Mouse (Mus musculus): ENCODE data around the gene Slc35a5. TPM values are rescaled to one million over a fixed set of nuclear protein-coding genes. Genes with fewer than 3 reads are reported as not detected.

The Slc35a5 gene
- polyA plus RNA-seq, 1 experiment from 2014 or later = 15.4 TPM

GRCm38 (mm10) chr16:45148488-45149082 is 9.9 kb downstream of the Slc35a5 start:
- H3K36me3 ChIP-seq = peaks cover 52% of the 10 kb centered on the region
- H3K27ac ChIP-seq = no peak overlapping the region
- no peaks in the 10 kb centered on the region for H3K9me3 ChIP-seq
- no peak for ATAC-seq (ENCODE audit: insufficient number of reproducible peaks, insufficient read depth, low FRiP score, low TSS enrichment)
- H3K27me3 ChIP-seq = no peaks in the 10 kb centered on the region
- no peaks in the 10 kb centered on the region for H3K4me1 ChIP-seq
- WGBS = 93% methylated on average over 10 of the region's 10 CpGs
- no peak overlapping the region for H3K4me2 ChIP-seq (replicated peaks)
- H3K4me3 ChIP-seq = no peak overlapping the region
- H3K9ac ChIP-seq = no peak overlapping the region

GRCm38 (mm10) chr16:45145119-45145518 is 13.4 kb downstream of the Slc35a5 start:
- no peak overlapping the region for H3K4me2 ChIP-seq (replicated peaks)
- H3K9ac ChIP-seq = no peak overlapping the region
- H3K27ac ChIP-seq = no peak overlapping the region
- no peaks in the 10 kb centered on the region for H3K4me1 ChIP-seq
- H3K4me3 ChIP-seq = no peak overlapping the region
- no peak for ATAC-seq (ENCODE audit: insufficient number of reproducible peaks, insufficient read depth, low FRiP score, low TSS enrichment)
- peaks cover 60% of the 10 kb centered on the region for H3K36me3 ChIP-seq
- no peaks in the 10 kb centered on the region for H3K27me3 ChIP-seq
- WGBS = 90% methylated on average over 6 of the region's 6 CpGs
- H3K9me3 ChIP-seq = no peaks in the 10 kb centered on the region

GRCm38 (mm10) chr16:45142565-45142964 is 15.9 kb downstream of the Slc35a5 start:
- peaks cover 56% of the 10 kb centered on the region for H3K36me3 ChIP-seq
- H3K4me1 ChIP-seq = no peaks in the 10 kb centered on the region
- no peak overlapping the region for H3K4me2 ChIP-seq (replicated peaks)
- no peak for ATAC-seq (ENCODE audit: insufficient number of reproducible peaks, insufficient read depth, low FRiP score, low TSS enrichment)
- H3K4me3 ChIP-seq = no peak overlapping the region
- no peaks in the 10 kb centered on the region for H3K9me3 ChIP-seq
- no peak overlapping the region for H3K27ac ChIP-seq
- no peaks in the 10 kb centered on the region for H3K27me3 ChIP-seq
- WGBS = 95% methylated on average over 5 of the region's 5 CpGs
- H3K9ac ChIP-seq = no peak overlapping the region

- Histone ChIP-seq H3K27ac (no peak overlapping the region), H3K27me3 (no peaks in the 10 kb centered on the region), H3K4me3 (no peak overlapping the region), H3K36me3 (peaks cover 55% of the 10 kb centered on the region), H3K9me3 (no peaks in the 10 kb centered on the region), H3K4me1 (no peaks in the 10 kb centered on the region), H3K9ac (no peak overlapping the region), H3K4me2 (replicated peaks) (no peak overlapping the region)
- 95% methylated on average over 5 of the region's 5 CpGs for WGBS
- ATAC-seq (ENCODE audit: insufficient number of reproducible peaks, insufficient read depth, low FRiP score, low TSS enrichment) = no peak
Measured at GRCm38 (mm10) chr16:45141711-45142110, 16.8 kb downstream of the Slc35a5 start.

- Histone ChIP-seq H3K27me3 (no peaks in the 10 kb centered on the region), H3K27ac (no peak overlapping the region), H3K36me3 (peaks cover 7% of the 10 kb centered on the region; the same call in 1 of the 2 replicates), H3K9me3 (no peaks in the 10 kb centered on the region), H3K4me1 (no peaks in the 10 kb centered on the region), H3K4me2 (replicated peaks) (no peak overlapping the region), H3K9ac (no peak overlapping the region), H3K4me3 (no peak overlapping the region)
- 91% methylated on average over 2 of the region's 2 CpGs for WGBS
- no peak for ATAC-seq (ENCODE audit: insufficient number of reproducible peaks, insufficient read depth, low FRiP score, low TSS enrichment)
Measured at GRCm38 (mm10) chr16:45127936-45128710, 30.4 kb downstream of the Slc35a5 start.

GRCm38 (mm10) chr16:45124230-45125203 is 34.0 kb downstream of the Slc35a5 start:
- Histone ChIP-seq H3K9me3 (no peaks in the 10 kb centered on the region), H3K27ac (no peak overlapping the region), H3K4me1 (no peaks in the 10 kb centered on the region), H3K27me3 (no peaks in the 10 kb centered on the region), H3K36me3 (peaks cover 7% of the 10 kb centered on the region; the same call in 1 of the 2 replicates), H3K4me3 (no peak overlapping the region), H3K9ac (no peak overlapping the region), H3K4me2 (replicated peaks) (no peak overlapping the region)
- ATAC-seq (ENCODE audit: insufficient number of reproducible peaks, insufficient read depth, low FRiP score, low TSS enrichment) = no peak
- 67% methylated on average over 9 of the region's 9 CpGs for WGBS

- Histone ChIP-seq H3K4me2 (replicated peaks) (no peak overlapping the region), H3K9me3 (no peaks in the 10 kb centered on the region), H3K36me3 (peaks cover 7% of the 10 kb centered on the region; the same call in 1 of the 2 replicates), H3K4me3 (no peak overlapping the region), H3K27ac (no peak overlapping the region), H3K4me1 (no peaks in the 10 kb centered on the region), H3K9ac (no peak overlapping the region), H3K27me3 (no peaks in the 10 kb centered on the region)
- ATAC-seq (ENCODE audit: insufficient number of reproducible peaks, insufficient read depth, low FRiP score, low TSS enrichment) = no peak
- WGBS = 69% methylated on average over 5 of the region's 5 CpGs
Measured at GRCm38 (mm10) chr16:45122571-45122970, 35.9 kb downstream of the Slc35a5 start.

GRCm38 (mm10) chr16:45120844-45121425 is 37.6 kb downstream of the Slc35a5 start:
- ATAC-seq (ENCODE audit: insufficient number of reproducible peaks, insufficient read depth, low FRiP score, low TSS enrichment) = no peak
- WGBS = 63% methylated on average over 5 of the region's 5 CpGs

GRCm38 (mm10) chr16:45118760-45119159 is 39.7 kb downstream of the Slc35a5 start:
- H3K36me3 ChIP-seq = peaks cover 3% of the 10 kb centered on the region; the same call in 1 of the 2 replicates
- no peak for ATAC-seq (ENCODE audit: insufficient number of reproducible peaks, insufficient read depth, low FRiP score, low TSS enrichment)
- no peaks in the 10 kb centered on the region for H3K27me3 ChIP-seq
- H3K4me1 ChIP-seq = no peaks in the 10 kb centered on the region
- H3K9me3 ChIP-seq = no peaks in the 10 kb centered on the region
- no peak overlapping the region for H3K4me2 ChIP-seq (replicated peaks)
- no peak overlapping the region for H3K9ac ChIP-seq
- H3K4me3 ChIP-seq = no peak overlapping the region
- H3K27ac ChIP-seq = no peak overlapping the region
- WGBS = 83% methylated on average over 3 of the region's 3 CpGs

More at GRCm38 (mm10) chr16:45120844-45121425, 37.6 kb downstream of the Slc35a5 start:
- Histone ChIP-seq H3K4me1 (no peaks in the 10 kb centered on the region), H3K9ac (no peak overlapping the region), H3K27ac (no peak overlapping the region), H3K27me3 (no peaks in the 10 kb centered on the region), H3K36me3 (peaks cover 3% of the 10 kb centered on the region; the same call in 1 of the 2 replicates), H3K4me2 (replicated peaks) (no peak overlapping the region), H3K9me3 (no peaks in the 10 kb centered on the region), H3K4me3 (no peak overlapping the region)

GRCm38 (mm10) chr16:45117200-45117599 is 41.3 kb downstream of the Slc35a5 start:
- no peak for ATAC-seq (ENCODE audit: insufficient number of reproducible peaks, insufficient read depth, low FRiP score, low TSS enrichment)
- Histone ChIP-seq H3K27me3 (no peaks in the 10 kb centered on the region), H3K27ac (no peak overlapping the region), H3K4me3 (no peak overlapping the region), H3K4me1 (no peaks in the 10 kb centered on the region), H3K9me3 (no peaks in the 10 kb centered on the region), H3K4me2 (replicated peaks) (no peak overlapping the region), H3K36me3 (no peaks in the 10 kb centered on the region), H3K9ac (no peak overlapping the region)
- WGBS = 90% methylated on average over 3 of the region's 3 CpGs

GRCm38 (mm10) chr16:45110498-45110897 is 48.0 kb downstream of the Slc35a5 start:
- Histone ChIP-seq H3K4me3 (no peak overlapping the region), H3K4me2 (replicated peaks) (no peak overlapping the region), H3K9ac (no peak overlapping the region), H3K27me3 (no peaks in the 10 kb centered on the region), H3K9me3 (no peaks in the 10 kb centered on the region), H3K36me3 (no peaks in the 10 kb centered on the region), H3K4me1 (0 out of 2 replicates have a peak, but pooled peaks cover 6% of the 10 kb centered on the region), H3K27ac (no peak overlapping the region)
- no peak for ATAC-seq (ENCODE audit: insufficient number of reproducible peaks, insufficient read depth, low FRiP score, low TSS enrichment)
- 27% methylated on average over 4 of the region's 4 CpGs for WGBS
